8 mouse cellular contexts compared by ENCODE assay signal in genomic region chr5:27048926-27049325, GRCm38 (mm10).
DNase-seq lines count a peak whose midpoint lies in the region; ATAC-seq and TF ChIP-seq lines count a peak whose summit lies in the region.

No protein-coding gene starts in this region.

- peaks cover 5% of the 10 kb centered on the region; the same call in 1 of the 2 replicates for H3K27me3 ChIP-seq in kidney, postnatal 0 days (ENCODE audit: insufficient read depth, low read length)
- H3K27me3 ChIP-seq in midbrain, embryonic 13.5 days = peaks cover 3% of the 10 kb centered on the region; the same call in 1 of the 2 replicates

- H3K27ac ChIP-seq in kidney, postnatal 0 days = no peak overlapping the region
- H3K27ac ChIP-seq in midbrain, embryonic 13.5 days = peak overlapping the region; percentile 51; the same call in 1 of the 2 replicates

- no peak for ATAC-seq in kidney, postnatal 0 days (replicated peaks; ENCODE audit: low FRiP score, low read depth)
- ATAC-seq in midbrain, embryonic 13.5 days = peak; percentile 66

- peak overlapping the region; percentile 51 for H3K4me2 ChIP-seq in kidney, postnatal 0 days (ENCODE audit: low read length)
- H3K4me2 ChIP-seq in midbrain, embryonic 13.5 days (replicated peaks) = peak overlapping the region; percentile 91

- no peak overlapping the region for H3K9ac ChIP-seq in kidney, postnatal 0 days (ENCODE audit: low read depth, low read length)
- peak overlapping the region; percentile 85 for H3K9ac ChIP-seq in midbrain, embryonic 13.5 days (replicated peaks)

- no peaks in the 10 kb centered on the region for H3K36me3 ChIP-seq in kidney, postnatal 0 days (ENCODE audit: insufficient read depth, low read length)
- H3K36me3 ChIP-seq in midbrain, embryonic 13.5 days = no peaks in the 10 kb centered on the region

- no peak for DNase-seq in kidney, postnatal 0 days (ENCODE audit: low spot score)
- no peak for DNase-seq in kidney, adult 18-20 months
- peak; percentile 28 for DNase-seq in cerebellum, adult 8-10 months
- DNase-seq in frontal cortex, postnatal 10 days (ENCODE audit: low spot score in 2 of 2) = peak; percentile 27 to 30
- DNase-seq in adrenal gland, adult 8-10 months = no peak
- no peak for DNase-seq in gastrocnemius, postnatal 25 days
- DNase-seq in adrenal gland, postnatal 10 days = no peak

- H3K4me3 ChIP-seq in kidney, postnatal 0 days (replicated peaks; ENCODE audit: low read depth, low read length) = peak overlapping the region; percentile 20
- peak overlapping the region; percentile 64 for H3K4me3 ChIP-seq in midbrain, embryonic 13.5 days (replicated peaks)

- H3K4me1 ChIP-seq in kidney, postnatal 0 days (replicated peaks; ENCODE audit: insufficient read depth, low read length) = no peaks in the 10 kb centered on the region
- H3K4me1 ChIP-seq in midbrain, embryonic 13.5 days (replicated peaks) = peaks cover 22% of the 10 kb centered on the region

- 13% methylated on average over 7 of the region's 9 CpGs for WGBS in kidney, postnatal 0 days
- WGBS in midbrain, embryonic 13.5 days = 5% methylated on average over 9 of the region's 9 CpGs

- no peak for TF ChIP-seq CTCF in kidney, postnatal 0 days (IDR thresholded peaks at IDR 0.05; ENCODE audit: low read depth)

- H3K9me3 ChIP-seq in kidney, postnatal 0 days (replicated peaks; ENCODE audit: low read length) = no peaks in the 10 kb centered on the region
- no peaks in the 10 kb centered on the region for H3K9me3 ChIP-seq in midbrain, embryonic 13.5 days

Comparison
In these comparisons a context has a peak if more than half of its experiments do, and no peak if none do; other contexts are left out.
1. DNase-seq: peak in cerebellum, adult 8-10 months (single experiment) and frontal cortex, postnatal 10 days (2 of 2); none in kidney, postnatal 0 days (single experiment), kidney, adult 18-20 months (single experiment), adrenal gland, adult 8-10 months (single experiment), gastrocnemius, postnatal 25 days (single experiment) and adrenal gland, postnatal 10 days (single experiment).